Mouse (Mus musculus) splenic B cell, adult 2 months (primary cell): ENCODE data around the gene Agbl1.
A peak's percentile ranks its signal among the peaks of the same experiment; 100 is the strongest.

Source experiments
- DNase-seq: peaks from one replicate; pipeline ENCODE4 v3.0.0-alpha.2; 2011; ENCODE audit warnings: low read depth, low spot score
- H3K27me3 ChIP-seq: 2 replicates; pipeline ENCODE4 v1.6.1; 2012; ENCODE audit warnings: mild to moderate bottlenecking, low read length, moderate library complexity, mixed read lengths; ENCODE audit not compliant: control insufficient read depth, poor library complexity, insufficient read depth, severe bottlenecking
- H3K36me3 ChIP-seq: 2 replicates; pipeline ENCODE4 v1.6.1; 2012; ENCODE audit warnings: mild to moderate bottlenecking, low read length, moderate library complexity, mixed read lengths; ENCODE audit not compliant: control insufficient read depth, poor library complexity, insufficient read depth, severe bottlenecking

Agbl1 gene

DNA sequence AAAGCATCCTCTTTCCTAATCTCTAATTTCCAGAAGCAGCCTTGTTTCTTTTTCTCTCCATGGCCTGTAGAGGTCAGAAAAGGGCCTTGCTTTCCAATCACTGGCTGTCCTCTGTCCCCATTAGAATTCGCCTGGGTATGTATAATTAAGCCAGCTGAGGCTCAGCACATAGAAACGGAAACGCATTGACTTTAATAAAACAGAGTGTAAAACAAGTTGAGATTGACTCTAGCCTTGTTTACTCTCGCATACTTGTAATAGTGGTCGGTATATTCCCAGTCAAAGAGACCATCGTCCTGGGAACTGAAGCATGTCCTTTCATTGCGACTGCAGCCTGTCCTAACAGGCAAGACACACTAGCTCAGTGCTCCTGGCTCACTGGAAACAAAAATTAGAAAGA, 902.3 kb downstream of the Agbl1 start:
- peak; percentile 4 for DNase-seq
- H3K36me3 ChIP-seq: no peaks in the 10 kb centered on the region

GRCm38 (mm10) chr7:77132615-77133420, 903.1 kb downstream of the Agbl1 start:
- DNase-seq: peak; percentile 13
- no peaks in the 10 kb centered on the region for H3K36me3 ChIP-seq

More for the DNA sequence above, 902.3 kb downstream of the Agbl1 start:
- H3K27me3 ChIP-seq: no peaks in the 10 kb centered on the region

GRCm38 (mm10) chr7:77134860-77135259, 905.2 kb downstream of the Agbl1 start:
- no peak for DNase-seq
- H3K27me3 ChIP-seq: no peaks in the 10 kb centered on the region

More at GRCm38 (mm10) chr7:77132615-77133420, 903.1 kb downstream of the Agbl1 start:
- H3K27me3 ChIP-seq: no peaks in the 10 kb centered on the region

GRCm38 (mm10) chr7:77138707-77139106, 909.0 kb downstream of the Agbl1 start:
- no peak for DNase-seq
- Histone ChIP-seq H3K36me3 (no peaks in the 10 kb centered on the region), H3K27me3 (no peaks in the 10 kb centered on the region)

More at GRCm38 (mm10) chr7:77134860-77135259, 905.2 kb downstream of the Agbl1 start:
- H3K36me3 ChIP-seq: no peaks in the 10 kb centered on the region

GRCm38 (mm10) chr7:77147527-77147926, 917.8 kb downstream of the Agbl1 start:
- Histone ChIP-seq H3K36me3 (no peaks in the 10 kb centered on the region), H3K27me3 (no peaks in the 10 kb centered on the region)
- no peak for DNase-seq

GRCm38 (mm10) chr7:77148820-77149219, 919.1 kb downstream of the Agbl1 start:
- no peak for DNase-seq
- no peaks in the 10 kb centered on the region for H3K36me3 ChIP-seq

GRCm38 (mm10) chr7:77149846-77150245, 920.2 kb downstream of the Agbl1 start:
- H3K36me3 ChIP-seq: no peaks in the 10 kb centered on the region
- H3K27me3 ChIP-seq: no peaks in the 10 kb centered on the region
- DNase-seq: no peak

More at GRCm38 (mm10) chr7:77148820-77149219, 919.1 kb downstream of the Agbl1 start:
- H3K27me3 ChIP-seq: no peaks in the 10 kb centered on the region

GRCm38 (mm10) chr7:77152393-77152792, 922.7 kb downstream of the Agbl1 start:
- Histone ChIP-seq H3K27me3 (no peaks in the 10 kb centered on the region), H3K36me3 (no peaks in the 10 kb centered on the region)
- DNase-seq: peak; percentile 3

DNA sequence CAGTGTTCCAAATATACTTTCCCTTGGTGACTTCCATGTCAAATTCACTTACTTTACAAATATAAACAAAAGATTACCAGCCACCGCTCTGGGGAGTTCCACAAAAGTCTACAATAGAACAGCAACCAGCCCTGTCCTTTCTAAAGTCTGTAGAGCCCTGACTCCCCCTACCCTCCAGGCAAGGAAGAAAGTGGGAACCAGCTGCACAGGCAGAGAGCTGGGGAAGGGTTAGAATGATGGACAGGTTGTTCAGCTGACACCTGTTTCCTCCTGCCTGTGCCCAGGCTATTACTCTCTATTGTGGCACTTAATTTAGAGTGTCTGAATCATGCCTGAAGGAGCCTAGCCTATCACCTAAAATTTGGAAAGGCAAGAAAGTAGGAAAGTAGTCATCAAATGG, 923.2 kb downstream of the Agbl1 start:
- Histone ChIP-seq H3K36me3 (no peaks in the 10 kb centered on the region), H3K27me3 (no peaks in the 10 kb centered on the region)
- no peak for DNase-seq

- Histone ChIP-seq H3K27me3 (no peaks in the 10 kb centered on the region), H3K36me3 (no peaks in the 10 kb centered on the region)
- no peak for DNase-seq
Observed at GRCm38 (mm10) chr7:77164921-77165320, 935.2 kb downstream of the Agbl1 start.
